Mouse (Mus musculus) heart, postnatal 4 days (tissue): ENCODE results near the gene Nhsl1. TPM values are rescaled to one million over a fixed set of nuclear protein-coding genes. Genes with fewer than 3 reads are reported as not detected.
A peak's percentile ranks its signal among the peaks of the same experiment; 100 is the strongest.
"Not testable (repeated sequence)": the region's sequence is repeated elsewhere in the genome, so short reads cannot be mapped to it uniquely, and the experiment has no call there.

Source experiments
- DNase-seq: peaks from one replicate; pipeline ENCODE4 v3.0.0; 2021
- total RNA-seq, 2 experiments: library from RNA; stranded (reverse); gene quantifications; 2 replicates each; pipeline ENCODE4 v1.2.3; 2021

Gene Nhsl1
- total RNA-seq, 2 experiments from 2014 or later: 29.3 to 37.9 TPM

DNA sequence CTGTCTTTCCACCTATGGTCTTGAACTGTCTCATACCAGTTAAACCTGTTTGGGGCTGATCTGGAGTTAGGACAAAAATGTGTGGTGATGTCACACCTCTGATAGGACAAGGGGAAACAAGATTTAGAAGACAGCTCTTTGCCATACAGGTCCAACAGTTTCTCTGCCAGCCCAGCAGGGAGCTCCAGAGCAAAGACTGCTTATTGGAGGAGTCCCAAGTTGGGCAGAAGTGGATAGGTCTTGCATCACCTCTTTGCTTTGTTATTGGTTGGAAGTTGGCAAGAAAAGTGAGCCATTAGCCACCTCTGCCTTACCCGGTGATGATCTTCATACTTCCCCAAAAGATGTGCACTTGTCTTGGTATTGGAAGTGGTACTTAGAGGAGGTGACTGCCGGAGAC, 218.1 kb downstream of the Nhsl1 start:
- DNase-seq: no peak

DNA sequence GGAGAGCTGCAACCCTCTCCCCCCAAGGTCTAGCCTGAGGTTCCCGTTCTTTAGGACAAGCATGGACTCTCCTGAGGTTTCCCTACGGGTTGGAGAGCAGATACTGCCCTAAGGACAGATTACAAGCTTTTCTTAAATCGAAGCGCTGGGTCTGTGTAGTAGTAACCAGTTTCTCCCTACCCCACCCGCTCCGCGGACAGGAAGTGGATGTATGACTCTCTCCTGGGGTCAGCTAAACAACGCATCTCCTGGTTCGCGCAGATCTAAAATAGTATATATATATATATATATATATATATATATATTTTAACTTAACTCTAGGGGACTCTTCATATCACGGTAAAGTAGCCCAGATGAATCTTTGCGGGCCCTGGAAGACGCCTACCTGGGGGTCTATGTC, 226.5 kb downstream of the Nhsl1 start:
- no peak for DNase-seq

DNA sequence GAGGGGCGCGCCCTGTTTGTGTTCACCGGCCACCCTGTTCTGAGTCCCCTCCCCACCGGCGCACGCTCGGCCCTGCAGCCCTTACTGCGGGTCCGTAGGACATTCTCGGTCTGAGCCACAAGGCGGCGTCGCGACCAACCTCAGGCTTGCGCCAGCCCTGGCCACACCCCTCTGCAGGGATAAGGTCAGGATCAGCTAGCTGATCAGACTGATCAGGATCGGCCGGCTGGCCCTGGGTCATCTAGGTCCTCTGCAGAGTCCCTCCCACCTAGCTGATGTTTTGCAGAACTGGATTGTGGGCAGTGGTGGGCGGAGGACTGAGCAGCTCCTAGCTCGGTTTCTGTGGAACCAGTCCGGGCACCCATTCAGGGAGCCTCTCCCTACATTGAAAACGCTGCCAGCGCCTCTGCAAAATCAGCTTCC, 227.0 kb downstream of the Nhsl1 start, which contains the start of gene Hebp2:
Gene Hebp2 (minus strand): TSS at position 264 of the 423 bp plus-strand sequence.
- DNase-seq: peak; percentile 77

DNA sequence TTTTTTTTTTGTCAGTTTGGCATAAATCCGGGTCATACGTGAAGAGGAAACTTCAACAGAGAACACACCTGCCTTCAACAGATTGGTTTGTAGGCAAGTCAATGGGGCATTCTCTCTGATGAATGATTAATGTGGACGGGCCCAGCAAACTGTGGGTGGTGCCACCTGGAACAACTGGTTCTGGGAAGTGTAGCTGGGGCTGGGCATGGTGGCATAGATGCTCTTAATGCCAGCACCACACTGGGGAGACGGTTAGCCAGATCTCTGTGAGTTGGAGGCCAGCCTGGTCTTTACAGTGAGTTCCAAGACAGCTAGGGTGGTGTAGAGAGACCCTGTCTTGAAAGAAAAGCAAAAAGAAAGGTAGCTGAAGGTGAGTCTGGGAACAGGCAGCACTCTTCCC, 228.6 kb downstream of the Nhsl1 start:
- no peak for DNase-seq

DNA sequence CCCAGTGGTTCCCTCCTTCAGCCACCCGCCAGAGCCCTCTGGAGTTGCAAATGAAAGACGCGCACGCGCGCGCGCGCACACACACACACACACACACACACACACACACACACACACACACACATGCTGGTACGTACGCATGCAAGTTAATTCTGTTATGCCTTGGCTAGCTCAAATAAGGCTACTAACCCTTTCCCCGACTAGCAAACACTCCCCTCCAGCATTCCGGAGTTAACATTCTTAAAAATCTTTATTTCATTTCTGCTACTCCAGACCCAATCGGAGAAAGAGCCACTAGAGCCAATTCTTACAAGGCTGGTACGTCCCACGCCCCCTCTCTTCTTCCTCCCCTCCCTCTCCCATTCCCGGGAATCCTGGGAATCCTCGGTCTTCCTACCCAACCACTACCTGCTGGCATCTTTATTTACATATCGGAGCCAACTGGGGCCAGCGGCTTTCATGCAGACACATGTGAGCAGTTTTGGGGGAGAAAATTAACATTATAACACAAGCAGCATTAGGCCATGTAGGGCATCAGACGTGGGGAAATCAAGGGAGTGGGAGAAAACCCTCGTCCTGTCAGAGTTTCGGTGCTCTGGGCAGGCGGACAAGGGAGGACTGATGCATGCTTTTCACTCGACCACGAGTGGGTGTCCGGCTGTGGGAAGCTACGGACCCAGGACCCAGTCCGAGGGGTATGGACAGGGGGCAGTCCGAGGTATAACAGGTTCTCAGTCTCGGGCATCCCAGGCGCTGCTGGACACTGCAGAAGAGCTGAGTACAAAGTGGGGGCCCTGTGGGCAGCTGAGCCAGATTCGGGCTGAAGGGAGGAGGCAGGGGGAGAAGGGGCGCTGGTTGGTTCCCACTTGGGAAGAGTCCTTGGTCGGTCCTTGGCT, 230.8 kb downstream of the Nhsl1 start:
- DNase-seq: no peak

DNA sequence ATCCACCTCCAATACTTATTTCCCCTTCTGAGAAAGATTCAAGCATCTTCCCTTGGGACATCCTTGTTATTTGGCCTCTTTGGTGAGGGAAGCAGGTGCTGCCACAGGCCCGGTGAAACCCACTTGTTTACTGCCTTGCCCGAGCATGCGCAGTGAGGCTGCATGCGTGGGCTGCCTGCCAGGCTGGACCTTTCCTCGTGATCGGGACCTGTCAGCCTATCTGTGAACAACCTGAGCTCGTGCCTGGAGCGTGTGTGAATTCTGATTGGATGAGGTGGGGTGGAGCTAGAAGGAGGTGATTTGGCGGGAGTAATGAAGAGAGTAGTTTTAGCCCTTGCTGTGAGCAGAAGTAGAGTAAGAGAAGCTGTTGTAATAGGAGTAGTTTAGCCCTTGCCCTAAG, 240.3 kb downstream of the Nhsl1 start:
- not testable (repeated sequence) for DNase-seq

DNA sequence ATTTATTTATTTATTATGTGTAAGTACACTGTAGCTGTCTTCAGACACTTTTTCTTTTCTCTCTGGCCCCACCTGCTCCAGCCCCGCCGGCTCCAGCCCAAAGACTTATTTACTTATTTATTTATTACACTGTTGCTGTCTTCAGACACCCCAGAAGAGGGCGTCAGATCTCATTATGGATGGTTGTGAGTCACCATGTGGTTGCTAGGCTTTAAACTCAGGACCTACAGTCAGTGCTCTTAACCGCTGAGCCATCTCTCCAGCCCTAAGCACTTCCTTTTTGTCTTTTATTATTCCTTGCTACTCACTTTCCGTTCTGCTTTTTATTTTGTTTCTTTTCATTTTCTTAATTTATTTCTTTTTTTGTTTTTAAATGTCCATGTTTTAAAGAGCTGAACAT, 242.7 kb downstream of the Nhsl1 start:
- DNase-seq: no peak

DNA sequence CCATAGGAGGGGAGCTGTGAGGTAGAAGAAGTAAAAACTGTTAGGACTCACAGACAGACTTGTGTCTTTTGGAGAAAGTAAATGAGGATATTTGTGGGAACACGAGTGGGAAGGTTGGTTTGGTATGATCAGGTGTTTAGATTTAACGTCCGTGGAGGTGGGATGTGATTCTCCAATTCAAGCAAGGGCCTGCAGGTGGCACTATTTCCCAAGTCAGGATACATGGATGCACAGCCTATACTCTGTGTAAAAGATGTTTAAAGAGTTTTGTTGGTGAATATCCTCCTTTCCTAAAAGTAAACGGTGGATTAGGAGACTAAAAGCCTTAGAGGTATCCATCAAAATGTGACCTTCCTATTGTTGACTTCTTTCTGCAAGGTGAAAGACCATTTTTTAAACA, 244.2 kb downstream of the Nhsl1 start:
- peak; percentile 64 for DNase-seq

DNA sequence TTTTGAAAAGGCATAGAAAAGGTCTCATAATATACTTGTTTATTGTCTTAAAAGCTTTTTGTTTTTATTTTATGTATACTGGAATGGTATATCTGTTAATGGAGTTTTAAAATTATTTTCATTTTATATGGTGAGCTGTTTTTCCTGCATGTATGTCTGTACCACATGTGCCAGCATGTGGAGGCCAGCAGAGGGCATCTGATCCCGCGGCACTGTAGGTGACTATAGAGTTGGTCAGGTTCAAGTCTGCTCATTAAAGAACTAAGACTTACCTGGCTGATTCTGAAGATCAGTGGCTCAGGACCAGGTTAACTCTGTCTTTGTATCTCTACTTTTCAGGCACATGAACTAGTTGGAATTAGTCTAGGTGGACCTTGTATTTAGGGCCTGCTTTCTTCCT, 253.8 kb downstream of the Nhsl1 start:
- DNase-seq: no peak

Other genes starting within 250 kb of the Nhsl1 start
- not detected for gene Ect2l, start 108.1 kb upstream of the Nhsl1 start, total RNA-seq
- gene Ccdc28a, start 84.0 kb upstream of the Nhsl1 start, total RNA-seq: 1 to 10 TPM; 4.0 to 4.1 TPM
- 1 to 10 TPM; 4.4 to 5.5 TPM for gene Hebp2, start 227.1 kb downstream of the Nhsl1 start, total RNA-seq